Mouse (Mus musculus) frontal cortex, adult 2 months (tissue): Measurements from ENCODE around the gene Epn2. TPM values are rescaled to one million over a fixed set of nuclear protein-coding genes. Genes with fewer than 3 reads are reported as not detected.

Experiments used
- DNase-seq, 2 experiments: peaks; one replicate each; pipeline ENCODE4 v3.0.0; 2022; ENCODE audit warnings: low spot score in 1 of 2; ENCODE audit errors: extremely low spot score in 1 of 2
- polyA plus RNA-seq: library from polyadenylated mRNA; depleted of rRNA; stranded (reverse); fragments of >200 nt; gene quantifications from 2 replicates; pipeline ENCODE4 v1.2.3, GENCODE M21; 2012

The Epn2 gene
- polyA plus RNA-seq, 1 experiment: 98.3 TPM

DNA sequence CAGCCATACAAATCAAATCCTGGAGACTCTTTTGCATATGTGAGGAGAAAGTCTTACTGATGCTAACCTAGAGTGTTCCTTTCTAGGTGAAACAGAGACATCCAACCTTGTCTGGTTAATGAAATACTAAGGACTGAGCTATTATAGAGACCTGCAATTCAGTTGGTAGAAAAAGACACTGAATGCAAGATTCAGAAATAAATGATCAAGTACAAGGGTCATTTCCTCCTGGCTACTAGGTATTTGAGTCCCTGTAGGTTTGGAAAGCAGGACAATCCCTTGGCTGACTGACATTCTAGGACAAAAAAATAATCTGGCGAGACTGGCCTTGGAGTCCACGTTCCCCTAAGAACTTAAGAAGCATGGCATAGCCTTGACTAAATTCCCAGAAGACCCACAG, 33.9 kb downstream of the Epn2 start:
- DNase-seq: no peak

DNA sequence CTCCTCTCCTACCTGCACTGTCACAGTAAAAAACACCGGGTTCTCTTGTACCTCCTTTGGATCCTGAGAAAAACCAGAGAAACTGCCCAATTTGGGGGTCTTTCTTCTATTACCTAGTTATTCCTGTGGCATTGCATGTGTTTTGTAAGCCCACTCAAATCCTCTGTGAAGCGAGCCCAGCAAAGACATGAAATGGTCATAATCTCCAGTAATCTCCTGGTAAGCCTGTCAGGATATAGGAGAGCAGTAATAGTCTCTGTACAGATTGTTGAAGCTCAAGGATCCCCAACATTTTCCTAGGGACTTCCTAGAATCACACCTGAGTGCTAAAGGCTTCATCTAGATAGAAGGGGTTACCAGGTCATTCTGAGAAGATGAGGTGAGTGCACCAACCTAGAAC, 38.4 kb downstream of the Epn2 start:
- DNase-seq: no peak

DNA sequence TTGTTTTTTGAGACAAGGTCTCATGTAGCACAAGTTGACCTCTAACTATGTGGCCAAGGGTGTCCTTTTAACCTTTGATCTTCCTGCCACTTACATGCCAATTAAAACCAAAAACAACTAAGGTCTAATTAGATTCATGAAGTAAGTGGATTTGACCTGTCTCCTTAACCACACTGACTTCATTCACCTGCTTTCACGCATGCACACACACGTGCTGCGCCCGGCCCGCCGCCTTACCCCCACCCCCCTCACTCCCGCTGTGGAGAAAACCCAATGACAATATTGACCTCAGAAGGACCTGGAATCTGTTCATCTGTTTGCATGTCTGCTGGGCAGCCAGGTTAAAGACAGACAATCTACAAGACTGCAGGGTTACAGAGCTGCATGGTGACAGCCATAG, 38.8 kb downstream of the Epn2 start:
- no peak for DNase-seq

DNA sequence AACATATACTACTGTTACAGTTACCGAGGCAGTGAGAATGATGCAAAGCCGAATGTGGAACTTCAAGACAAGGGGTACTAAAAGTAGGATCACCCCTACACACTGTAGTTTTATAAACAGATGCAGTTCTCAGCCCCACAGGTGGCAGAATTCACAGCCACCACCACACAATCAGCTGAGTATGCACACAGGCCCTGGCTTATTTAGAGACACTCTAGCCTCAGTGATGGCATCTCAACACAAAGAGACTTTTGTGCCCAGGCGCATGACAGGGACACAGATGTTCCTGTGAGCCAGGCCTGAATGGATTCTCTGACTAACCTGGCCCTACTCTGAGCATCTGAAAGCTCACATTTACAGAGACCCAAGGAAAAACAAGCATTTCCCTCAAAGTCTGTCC, 42.1 kb downstream of the Epn2 start:
- DNase-seq: peak; percentile 50 to 59

DNA sequence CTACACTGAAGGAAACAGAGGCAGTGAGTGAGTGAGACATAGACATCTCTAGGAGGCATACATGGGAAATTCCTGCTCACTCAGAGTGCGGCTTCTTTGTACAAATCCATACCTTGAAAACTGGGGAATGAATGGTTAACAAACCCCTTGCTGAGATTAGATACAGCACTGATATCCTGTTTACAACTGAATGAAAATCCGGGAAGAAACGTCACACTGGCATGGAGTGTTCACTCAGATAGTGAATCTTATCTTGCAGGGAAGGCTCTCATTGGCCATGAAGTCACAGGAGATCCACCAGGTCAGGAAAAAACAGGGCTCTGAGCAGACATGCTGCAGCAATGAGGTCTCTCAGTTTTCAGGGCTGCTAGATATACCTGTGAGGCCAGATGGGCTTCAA, 42.5 kb downstream of the Epn2 start:
- DNase-seq: no peak

DNA sequence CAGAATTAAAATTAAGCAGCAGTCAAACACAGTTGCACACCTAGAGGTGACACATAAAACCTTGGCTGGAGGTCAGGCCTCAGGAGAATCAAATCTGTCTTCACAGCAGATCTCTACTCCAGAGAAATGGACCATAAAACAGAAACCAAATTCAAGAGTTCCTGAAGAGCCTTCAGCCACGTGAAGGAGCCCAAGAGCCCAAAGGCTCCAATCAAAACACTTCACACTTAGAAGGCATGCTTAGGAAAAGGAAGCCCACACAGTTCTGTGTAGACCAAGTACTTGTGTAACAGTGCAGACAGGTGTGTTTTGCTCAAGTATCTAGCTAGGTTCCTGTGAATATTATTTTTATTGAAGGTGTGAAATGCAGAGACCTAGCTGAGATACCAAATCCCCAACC, 44.0 kb downstream of the Epn2 start:
- DNase-seq: no peak

DNA sequence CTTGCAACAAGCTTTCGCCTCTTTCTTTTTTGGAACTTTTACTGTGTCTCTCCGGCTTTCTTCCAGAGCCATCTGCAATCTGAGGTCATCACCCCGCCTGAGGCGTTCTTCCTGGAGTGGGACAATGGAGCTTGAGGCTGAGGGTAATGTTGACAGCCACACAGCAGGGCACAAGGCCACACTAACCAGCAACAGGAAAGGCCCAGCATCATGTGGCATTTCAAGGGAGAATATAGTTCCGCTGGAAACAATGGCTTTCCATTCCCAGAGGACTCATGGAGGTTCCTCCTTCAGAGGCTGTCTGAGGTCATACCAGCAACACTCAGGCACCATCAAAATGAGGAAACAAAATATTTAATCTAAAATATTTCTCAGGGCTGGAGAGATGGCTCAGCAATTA, 45.9 kb downstream of the Epn2 start:
- no peak for DNase-seq

DNA sequence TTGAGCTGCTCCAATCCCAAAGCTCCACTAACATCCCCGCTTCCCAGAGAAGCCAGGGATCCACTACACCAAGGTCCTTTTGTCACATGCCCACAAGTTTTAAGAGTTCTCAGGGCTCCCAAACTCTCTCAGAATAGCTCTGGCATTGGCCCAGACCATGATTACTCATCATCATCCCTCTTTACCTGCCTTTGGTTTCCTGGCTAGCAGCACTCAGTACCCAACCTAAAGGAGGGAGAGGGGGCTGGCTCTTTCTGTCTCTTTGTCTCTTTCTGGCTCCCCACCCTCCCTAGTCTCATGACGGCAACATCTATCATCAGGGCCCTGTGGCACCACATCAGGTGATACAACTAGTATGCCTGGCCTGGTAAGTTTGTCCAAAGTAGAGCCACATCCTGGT, 46.7 kb downstream of the Epn2 start:
- DNase-seq: no peak

DNA sequence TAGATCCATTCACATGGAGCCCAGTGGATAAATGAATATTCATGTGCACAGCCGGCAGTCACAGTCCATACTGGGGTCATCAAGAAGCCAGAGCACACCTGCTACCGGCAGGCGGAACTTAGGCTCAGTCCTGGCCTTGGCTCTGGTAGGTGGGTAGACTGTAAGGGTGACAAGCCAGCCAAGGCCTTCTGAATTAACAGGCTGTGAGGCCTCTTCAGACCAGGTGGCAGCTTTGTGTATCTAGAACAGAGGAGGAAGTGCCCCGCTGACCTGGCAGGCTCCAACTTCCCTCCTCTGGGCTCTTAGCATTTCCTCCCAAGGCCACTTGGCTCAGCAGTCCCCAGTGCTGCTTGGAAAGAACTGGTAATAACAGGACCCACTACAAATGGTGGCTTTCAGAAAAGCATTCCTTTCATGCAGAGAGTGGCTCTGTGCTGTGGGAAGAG, 50.2 kb downstream of the Epn2 start:
- DNase-seq: no peak

DNA sequence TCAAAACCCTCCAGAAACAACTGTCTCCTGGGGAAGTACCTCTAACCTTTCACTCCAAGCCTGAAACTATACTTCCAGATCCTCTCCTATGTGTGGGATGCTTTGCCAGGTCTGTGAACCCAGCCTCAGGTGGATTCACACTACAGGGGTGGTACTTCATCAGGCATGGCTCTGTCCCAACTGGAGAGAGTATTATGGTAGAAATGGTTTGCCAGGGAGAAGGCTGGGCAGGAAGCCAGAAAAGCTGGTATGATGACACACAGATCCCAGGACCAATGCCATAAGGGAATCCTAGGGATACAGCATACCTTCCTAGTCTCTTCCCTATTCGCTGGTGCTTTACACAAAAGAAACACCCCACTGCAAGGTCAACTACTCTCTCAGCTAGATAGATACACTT, 52.6 kb downstream of the Epn2 start:
- DNase-seq: peak in 1 of 2 experiments; percentile 46

DNA sequence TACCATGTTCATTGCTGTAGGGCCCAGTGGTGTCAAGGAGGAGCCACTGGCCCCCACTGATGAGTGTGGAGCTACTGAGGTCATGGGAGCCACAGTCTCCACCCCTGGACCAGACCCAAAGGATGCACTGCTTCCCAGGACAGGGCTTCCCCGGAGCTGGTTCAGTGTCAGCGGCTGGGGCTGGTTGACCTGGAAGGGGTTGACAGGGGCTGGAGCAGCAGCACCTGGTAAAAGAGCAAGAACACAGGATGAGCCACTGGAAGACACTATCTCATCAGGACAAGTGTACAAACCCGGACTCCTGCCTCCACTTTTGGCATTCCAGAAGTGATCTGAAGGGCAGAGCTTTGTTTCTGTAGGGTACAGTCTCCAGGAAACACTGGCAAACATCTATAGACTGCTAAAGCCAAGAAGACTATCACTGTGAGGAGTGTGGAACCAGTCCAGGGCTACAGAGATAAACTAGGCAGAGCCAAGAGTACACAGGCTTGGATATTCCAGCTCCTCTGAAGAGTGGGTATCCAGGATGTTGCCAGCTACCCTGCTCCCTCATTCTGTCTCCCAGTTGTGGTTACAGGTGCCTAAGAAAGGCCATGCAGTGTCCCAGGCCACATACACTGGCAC, 59.9 kb downstream of the Epn2 start:
- no peak for DNase-seq

DNA sequence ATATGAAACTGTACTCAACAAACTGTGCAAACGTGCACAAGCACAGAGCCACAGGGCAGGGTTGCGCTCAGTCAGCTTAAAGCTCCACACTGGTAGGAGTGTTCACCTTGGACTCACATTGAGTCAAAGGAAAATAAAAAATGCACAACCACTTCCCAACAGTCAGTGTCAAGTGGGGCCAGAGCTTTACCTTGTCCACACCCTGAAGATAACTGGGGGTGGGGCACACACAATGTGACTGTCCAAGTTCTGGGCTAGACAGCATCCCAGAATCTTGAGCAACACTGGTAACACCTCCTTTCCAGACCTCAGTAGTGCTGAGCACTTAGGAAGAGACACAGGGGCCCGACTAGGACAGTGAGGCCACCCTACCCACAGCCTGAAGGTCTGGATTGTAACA, 60.6 kb downstream of the Epn2 start:
- no peak for DNase-seq

DNA sequence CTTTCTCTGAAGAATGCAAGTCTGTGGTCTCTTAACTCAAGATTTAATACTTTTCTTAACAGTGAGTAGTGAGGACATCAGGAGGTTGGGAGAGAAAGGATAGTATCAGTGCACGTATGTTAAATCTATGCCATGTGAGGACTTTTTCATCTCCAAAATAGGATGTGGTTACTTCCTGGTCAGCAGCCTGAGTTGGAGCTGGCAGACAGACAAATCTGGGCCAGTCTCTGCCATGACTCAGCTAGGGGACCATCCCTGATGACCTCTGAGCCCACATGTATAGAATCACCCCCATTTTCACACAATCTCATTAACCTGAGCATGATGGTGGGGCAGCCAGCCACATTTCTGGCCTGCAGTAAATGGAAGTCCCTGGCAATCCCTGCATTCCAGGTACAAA, 61.5 kb downstream of the Epn2 start:
- DNase-seq: no peak

DNA sequence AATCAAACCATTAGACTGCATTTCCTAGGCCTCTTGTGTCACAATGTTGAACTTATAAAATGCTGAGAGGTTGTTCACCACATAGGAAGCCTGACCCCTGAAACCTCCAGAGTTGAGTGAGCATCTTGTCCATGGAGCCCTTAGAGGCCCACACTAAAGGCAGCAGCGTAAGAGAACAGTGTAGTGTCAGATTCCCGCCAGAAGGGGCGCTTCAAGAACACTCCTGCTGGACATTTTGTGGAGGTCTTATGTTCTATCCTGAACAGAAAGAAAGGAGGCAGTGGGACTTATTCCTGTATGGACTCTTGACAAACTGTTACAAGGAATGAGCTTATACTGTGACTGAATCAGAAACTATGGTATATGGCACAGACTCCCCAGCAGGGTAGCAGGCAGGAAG, 64.5 kb downstream of the Epn2 start:
- DNase-seq: peak in 1 of 2 experiments; percentile 53

DNA sequence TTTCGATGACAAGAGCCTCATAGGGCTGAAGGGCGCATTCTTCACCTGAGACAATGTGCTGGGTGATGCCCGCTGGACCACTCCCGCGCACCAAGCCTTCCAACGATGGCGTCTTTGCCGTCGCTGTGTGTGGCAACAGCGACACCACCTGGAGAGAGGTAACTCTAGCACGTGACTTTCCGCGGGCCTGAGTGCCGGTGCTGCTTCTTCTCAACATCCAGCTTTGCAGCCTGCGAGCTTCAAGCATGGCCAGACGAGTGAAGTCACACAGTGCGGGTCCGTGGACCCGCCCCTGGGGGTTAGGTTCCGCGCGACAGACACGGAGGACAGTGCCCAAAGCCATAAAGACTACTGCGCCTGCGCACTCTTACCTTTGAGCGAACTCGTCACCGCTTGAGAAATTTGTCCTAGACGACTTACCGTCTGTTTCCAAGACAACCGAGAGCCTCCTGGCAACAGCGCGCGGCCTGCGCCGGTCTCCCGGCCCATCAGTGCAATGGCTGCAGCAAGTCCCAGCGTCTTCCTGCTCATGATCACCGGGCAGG, 74.7 kb downstream of the Epn2 start, which contains the start of gene B9d1:
Gene B9d1 (plus strand): TSS at position 432 of the 545 bp plus-strand sequence.
- DNase-seq: peak; percentile 97 to 100

DNA sequence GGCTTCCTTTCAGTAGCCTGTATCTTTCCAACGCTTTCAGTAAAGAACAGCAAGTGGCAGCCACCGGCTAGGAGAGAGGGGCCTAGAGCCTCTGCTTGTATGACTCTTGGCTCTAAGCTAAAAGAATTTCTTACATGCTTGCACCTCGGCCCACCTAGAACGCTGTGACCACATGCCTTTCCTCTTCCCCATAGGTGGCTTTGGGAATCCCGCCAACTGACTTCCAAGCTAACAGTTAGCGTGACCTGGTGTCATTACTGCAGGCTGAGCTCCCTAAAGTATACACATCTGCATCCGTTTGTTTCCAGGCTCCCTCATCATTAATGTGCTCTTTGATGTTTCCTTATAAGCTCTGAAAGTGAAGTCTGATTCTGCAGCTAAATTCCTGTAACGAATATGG, 75.6 kb downstream of the Epn2 start:
- no peak for DNase-seq

DNA sequence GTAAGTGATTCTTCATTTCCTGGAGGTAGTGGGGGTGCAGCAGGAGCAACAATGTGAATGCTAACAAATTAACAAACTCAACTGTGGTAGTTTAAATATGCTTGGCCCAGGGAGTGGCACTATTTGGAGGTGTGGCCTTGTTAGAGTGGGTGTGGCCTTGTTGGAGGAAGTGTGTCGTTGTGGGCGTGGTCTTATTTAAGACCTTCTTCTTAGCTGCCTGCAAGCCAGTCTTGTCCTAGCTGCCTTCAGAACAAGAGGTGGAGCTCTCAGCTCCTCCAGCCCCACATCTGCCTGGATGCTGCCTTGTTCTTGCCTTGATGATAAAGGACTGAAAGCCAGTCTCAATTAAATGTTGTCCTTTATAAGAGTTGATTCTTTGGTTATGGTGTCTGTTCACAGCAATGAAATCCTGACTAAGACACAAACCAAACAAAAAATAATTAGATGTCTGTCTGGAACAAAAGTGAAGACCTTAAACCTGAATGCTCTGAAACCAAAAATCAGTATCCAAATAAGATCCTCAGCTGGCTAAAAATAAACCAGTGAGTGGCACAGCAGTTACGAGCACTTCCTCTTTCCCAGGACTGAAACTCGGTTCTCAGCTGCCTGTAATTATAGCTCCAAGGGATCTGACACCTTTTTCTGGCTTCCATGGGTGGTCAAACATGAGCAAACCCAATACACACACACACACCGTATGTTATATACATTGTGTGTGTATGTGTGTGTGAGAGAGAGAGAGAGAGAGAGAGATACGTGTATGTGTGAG, 80.6 kb downstream of the Epn2 start:
- DNase-seq: no peak

DNA sequence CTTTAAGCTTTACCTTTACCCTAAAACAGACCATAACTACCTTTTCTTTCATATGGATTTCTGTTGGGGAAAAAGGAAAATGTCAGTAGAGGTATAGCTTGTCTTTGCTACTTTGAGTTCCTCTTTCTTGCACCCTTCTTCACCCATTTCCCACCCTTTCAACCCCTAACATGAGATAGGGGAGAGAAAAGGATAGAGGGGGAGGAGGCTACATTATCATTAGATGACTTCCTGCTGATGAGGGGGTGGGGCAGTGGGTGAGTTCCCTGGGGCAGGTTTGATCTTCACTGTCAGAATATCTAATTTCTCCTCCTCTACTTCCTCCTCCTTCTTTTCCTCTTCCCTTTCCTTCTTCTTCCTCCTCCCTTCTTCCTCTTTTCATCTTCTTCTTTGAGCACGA, 82.0 kb downstream of the Epn2 start:
- DNase-seq: no peak

DNA sequence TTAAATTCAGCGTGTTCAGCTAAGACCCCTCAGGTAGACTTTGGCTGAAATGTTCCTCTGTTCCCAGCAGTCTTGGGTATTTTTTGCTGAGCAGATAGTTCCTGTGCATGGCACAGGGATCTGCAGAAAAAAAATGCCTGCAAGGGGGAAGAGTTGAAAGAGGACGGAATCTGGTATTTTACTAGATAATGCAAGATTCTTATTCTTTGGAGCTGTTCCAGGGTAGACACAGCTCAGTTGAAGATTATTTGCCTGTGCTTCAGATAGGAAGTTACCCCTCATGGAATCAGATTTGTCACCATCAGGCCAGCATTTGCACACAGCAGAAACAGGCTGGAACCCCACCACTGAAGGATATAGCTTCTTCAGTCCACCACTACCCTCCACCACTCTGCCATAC, 84.0 kb downstream of the Epn2 start:
- DNase-seq: no peak

DNA sequence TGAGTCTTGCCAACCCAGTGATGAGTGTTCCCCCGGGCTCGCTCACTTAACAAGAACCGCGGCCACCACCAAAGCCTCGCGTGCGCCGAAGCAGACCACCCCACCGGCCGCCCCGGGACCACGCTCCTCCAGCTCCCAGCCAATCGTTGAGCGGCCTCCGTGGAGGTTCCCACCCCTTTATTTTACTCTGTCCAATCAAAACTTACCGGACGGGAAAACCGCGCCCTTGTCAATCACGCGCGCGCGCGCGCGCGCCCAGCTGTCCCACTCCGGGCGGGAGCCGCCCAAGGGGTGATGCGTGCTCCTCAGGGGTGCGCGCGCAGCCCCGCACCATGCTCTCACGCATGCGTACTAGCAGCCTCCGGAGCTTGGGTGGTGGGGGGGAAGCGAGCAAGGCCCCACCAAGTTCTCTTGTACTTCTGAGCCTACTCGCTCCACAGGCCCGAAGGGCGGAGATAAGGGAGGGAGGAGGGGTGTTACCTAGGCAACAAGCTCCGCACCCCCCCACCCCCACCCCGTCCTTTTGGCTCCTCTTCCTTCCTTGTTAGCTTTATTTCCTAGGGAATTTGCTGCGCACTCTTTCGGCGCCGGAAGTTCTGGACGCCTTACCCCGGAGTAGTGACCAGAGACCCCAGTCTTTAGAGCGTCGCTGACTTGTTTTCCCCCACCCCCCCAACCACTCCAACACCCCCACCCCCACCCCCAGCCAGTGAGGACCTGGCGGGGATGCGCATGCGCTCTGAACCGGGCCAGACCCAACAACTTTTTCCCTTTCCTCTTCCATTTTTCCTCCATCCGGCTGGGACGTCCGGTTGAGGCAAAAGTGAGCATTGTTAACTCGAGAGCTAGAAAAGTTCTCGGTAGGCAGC, 85.1 kb downstream of the Epn2 start, which contains the start of gene Mapk7:
Gene Mapk7 (minus strand): TSS at position 278 of the 869 bp plus-strand sequence.
- DNase-seq: peak; percentile 91 to 96
